ENCODE assay signal across 7 mouse cellular contexts in genomic region chr3:45378145-45378544, GRCm38 (mm10). TPM values are rescaled to one million over a fixed set of nuclear protein-coding genes. Genes with fewer than 3 reads are reported as not detected.
DNase-seq lines count a peak whose midpoint lies in the region; ATAC-seq and TF ChIP-seq lines count a peak whose summit lies in the region.

TSS of gene Pcdh10 (plus strand) at chr3:45378398.

- intact Hi-C loops in left cerebral cortex, postnatal 4 days (cut with DNase I), result no loop called here

- H3K27ac ChIP-seq in brown adipose tissue, adult 24 weeks (replicated peaks; ENCODE audit: low read depth, low read length), result no peak within 1 kb of the TSS
- peak within 1 kb of the TSS; percentile 82 for H3K27ac ChIP-seq in embryonic facial prominence, embryonic 13.5 days
- H3K27ac ChIP-seq in kidney, adult 2 months (ENCODE audit: insufficient read depth, low read depth, low read length), result no peak within 1 kb of the TSS
- peak within 1 kb of the TSS; percentile 84 for H3K27ac ChIP-seq in midbrain, embryonic 10.5 days (replicated peaks)
- no peak within 1 kb of the TSS for H3K27ac ChIP-seq in small intestine, adult 2 months (ENCODE audit: insufficient read depth, low read depth, low read length)

- H3K9ac ChIP-seq in embryonic facial prominence, embryonic 13.5 days, result peak within 1 kb of the TSS; percentile 76

- TF ChIP-seq POLR2A in kidney, adult 2 months (IDR thresholded peaks at IDR 0.05; ENCODE audit: low read depth, low read length), result no peak
- no peak for TF ChIP-seq POLR2A in small intestine, adult 2 months (IDR thresholded peaks at IDR 0.05; ENCODE audit: low read depth, low read length)

- DNase-seq in heart, adult 8-10 months (ENCODE audit: low spot score), result peak; percentile 78
- peak; percentile 93 for DNase-seq in kidney, adult 2 months
- DNase-seq in left cerebral cortex, postnatal 4 days, result peak; percentile 99
- DNase-seq in midbrain, embryonic 10.5 days (ENCODE audit: low spot score), result peak; percentile 96

- H3K36me3 ChIP-seq in embryonic facial prominence, embryonic 13.5 days, result no peaks in the 10 kb centered on the region
- no peaks in the 10 kb centered on the region for H3K36me3 ChIP-seq in kidney, adult 2 months (ENCODE audit: control insufficient read depth, insufficient read depth, low read length)
- H3K36me3 ChIP-seq in midbrain, embryonic 10.5 days, result no peaks in the 10 kb centered on the region
- H3K36me3 ChIP-seq in small intestine, adult 2 months (ENCODE audit: control insufficient read depth, insufficient read depth, low read length), result no peaks in the 10 kb centered on the region

- H3K27me3 ChIP-seq in embryonic facial prominence, embryonic 13.5 days, result peaks cover 30% of the 10 kb centered on the region
- peaks cover 4% of the 10 kb centered on the region for H3K27me3 ChIP-seq in kidney, adult 2 months (replicated peaks; ENCODE audit: control insufficient read depth, insufficient read depth, low read length)
- H3K27me3 ChIP-seq in midbrain, embryonic 10.5 days (ENCODE audit: low read depth, poor library complexity, severe bottlenecking), result peaks cover 46% of the 10 kb centered on the region
- peaks cover 40% of the 10 kb centered on the region for H3K27me3 ChIP-seq in small intestine, adult 2 months (ENCODE audit: control insufficient read depth, insufficient read depth, low read length)

- no peaks in the 10 kb centered on the region; the same call in 1 of the 2 replicates for H3K4me1 ChIP-seq in brown adipose tissue, adult 24 weeks (ENCODE audit: control insufficient read depth, insufficient read depth, insufficient read length, low read length)
- H3K4me1 ChIP-seq in embryonic facial prominence, embryonic 13.5 days, result peaks cover 20% of the 10 kb centered on the region
- H3K4me1 ChIP-seq in kidney, adult 2 months (ENCODE audit: control insufficient read depth, insufficient read depth, low read length), result no peaks in the 10 kb centered on the region
- peaks cover 48% of the 10 kb centered on the region for H3K4me1 ChIP-seq in midbrain, embryonic 10.5 days
- peaks cover 3% of the 10 kb centered on the region; the same call in 1 of the 2 replicates for H3K4me1 ChIP-seq in small intestine, adult 2 months (ENCODE audit: control insufficient read depth, insufficient read depth, insufficient read length, low read length)

- under 1% methylated on average over 26 of the region's 26 CpGs for WGBS in embryonic facial prominence, embryonic 13.5 days
- whole genome bisulfite sequencing in kidney, adult 2 months, result under 1% methylated on average over 26 of the region's 26 CpGs
- WGBS in midbrain, embryonic 10.5 days, result under 1% methylated on average over 26 of the region's 26 CpGs
- 3% methylated on average over 26 of the region's 26 CpGs for WGBS in small intestine, adult 2 months

- no peaks in the 10 kb centered on the region for H3K9me3 ChIP-seq in embryonic facial prominence, embryonic 13.5 days
- no peaks in the 10 kb centered on the region for H3K9me3 ChIP-seq in midbrain, embryonic 10.5 days (replicated peaks)

- ATAC-seq in embryonic facial prominence, embryonic 13.5 days (ENCODE audit: insufficient number of reproducible peaks, insufficient read depth, low FRiP score, low TSS enrichment, low read depth), result peak; percentile 84

- no peak for TF ChIP-seq CTCF in kidney, adult 2 months (conservative IDR thresholded peaks at IDR 0.05; ENCODE audit: insufficient read depth, insufficient read length, low read depth, low read length)
- no peak for TF ChIP-seq CTCF in small intestine, adult 2 months (IDR thresholded peaks at IDR 0.05; ENCODE audit: extremely low read depth, insufficient read length, insufficient replicate concordance, low read depth, low read length)

- peak within 1 kb of the TSS; percentile 33 for H3K4me3 ChIP-seq in brown adipose tissue, adult 24 weeks (ENCODE audit: insufficient read depth, low read depth, low read length)
- peak within 1 kb of the TSS; percentile 67 for H3K4me3 ChIP-seq in embryonic facial prominence, embryonic 13.5 days
- H3K4me3 ChIP-seq in kidney, adult 2 months (ENCODE audit: insufficient read depth, low read depth, low read length), result peak within 1 kb of the TSS; percentile 37
- peak within 1 kb of the TSS; percentile 69 for H3K4me3 ChIP-seq in midbrain, embryonic 10.5 days
- peak within 1 kb of the TSS; percentile 49 for H3K4me3 ChIP-seq in small intestine, adult 2 months (ENCODE audit: low read depth, low read length)

- H3K4me2 ChIP-seq in embryonic facial prominence, embryonic 13.5 days, result peak within 1 kb of the TSS; percentile 94

RNA-seq across cellular contexts. Expression of gene Pcdh10, which starts in this region (rescaled TPM):
- polyA plus RNA-seq in brown adipose tissue, adult 24 weeks (2012; ENCODE audit: insufficient read depth, insufficient read length, missing spikeins), result not detected in 2 replicates
- polyA plus RNA-seq in embryonic facial prominence, embryonic 13.5 days (2015; fragmentation: Nextera tagmentation; extraction: Ambion mirVana), result 7.1 and 8.2 TPM in 2 replicates
- total RNA-seq in heart, adult 8-10 months (2022), result under 1 TPM in 3 of 4 experiments, not detected in 1; 0.03 to 0.25 (median 0.16) TPM
- polyA plus RNA-seq in kidney, adult 2 months (2012; rRNA removed), result 0.01 and 0.33 TPM in 2 replicates
- total RNA-seq in left cerebral cortex, postnatal 4 days (2021), result 100 to 1,000 TPM; 166 to 188 TPM
- polyA plus RNA-seq in midbrain, embryonic 10.5 days (2016; fragmentation: Nextera tagmentation; extraction: Ambion mirVana), result 0.75 and 1.8 TPM in 2 replicates
- 0.29 and 0.41 TPM in 2 replicates for polyA plus RNA-seq in small intestine, adult 2 months (2012; rRNA removed)

Comparison
In these comparisons a context has a peak if more than half of its experiments do, and no peak if none do; other contexts are left out.
1. RNA of gene Pcdh10 (total RNA-seq): 166 to 188 TPM in left cerebral cortex, postnatal 4 days; 0.03 to 0.25 TPM in heart, adult 8-10 months; every median in the first group is over 100 times any median in the second.
2. Peak in DNase-seq in heart, adult 8-10 months; RNA of the gene not detected or under 1 TPM.
3. Peak in DNase-seq and H3K4me3 ChIP-seq in kidney, adult 2 months; RNA of the gene not detected or under 1 TPM.
4. H3K27ac ChIP-seq: peak in embryonic facial prominence, embryonic 13.5 days (single experiment) and midbrain, embryonic 10.5 days (single experiment); none in brown adipose tissue, adult 24 weeks (single experiment), kidney, adult 2 months (single experiment) and small intestine, adult 2 months (single experiment).
5. Peak in every context shown above with its lines, with median percentiles within 50 percentile points of each other: H3K4me3 ChIP-seq and DNase-seq.